8 mouse cellular contexts compared by ENCODE assay signal in genomic region chr4:130045609-130046008, GRCm38 (mm10). TPM values are rescaled to one million over a fixed set of nuclear protein-coding genes. Genes with fewer than 3 reads are reported as not detected.
A peak's percentile ranks its signal among the peaks of the same experiment; 100 is the strongest.
DNase-seq lines count a peak whose midpoint lies in the region; ATAC-seq and TF ChIP-seq lines count a peak whose summit lies in the region.

No protein-coding gene starts in this region.

- peak overlapping the region; percentile 53 for H3K27ac ChIP-seq in heart, adult 2 months
- H3K27ac ChIP-seq in midbrain, embryonic 14.5 days (replicated peaks; ENCODE audit: low read depth, low read length), result 0 out of 2 replicates have a peak overlapping the region, but pooled peaks have one; percentile 32

- H3K9me3 ChIP-seq in midbrain, embryonic 14.5 days (ENCODE audit: control insufficient read depth, low read length), result no peaks in the 10 kb centered on the region

- DNase-seq in urinary bladder, postnatal 14 days (ENCODE audit: low spot score), result peak; percentile 37
- no peak for DNase-seq in urinary bladder, postnatal 10 days (ENCODE audit: low spot score)
- peak; percentile 61 to 72 for DNase-seq in heart, adult 2 months
- peak; percentile 49 to 72 for DNase-seq in kidney, postnatal 25 days
- DNase-seq in midbrain, embryonic 14.5 days, result no peak
- no peak for DNase-seq in retina, postnatal 1 day
- DNase-seq in right cerebral cortex, postnatal 25 days, result no peak

- no peak overlapping the region for H3K4me3 ChIP-seq in heart, adult 2 months
- no peak overlapping the region for H3K4me3 ChIP-seq in midbrain, embryonic 14.5 days (replicated peaks; ENCODE audit: low read depth, low read length)

- peaks cover 5% of the 10 kb centered on the region for H3K4me1 ChIP-seq in heart, adult 2 months (ENCODE audit: control insufficient read depth, insufficient read depth, low read length)
- peaks cover 15% of the 10 kb centered on the region for H3K4me1 ChIP-seq in midbrain, embryonic 14.5 days (ENCODE audit: control insufficient read depth, insufficient read depth, low read length)

- H3K27me3 ChIP-seq in heart, adult 2 months (ENCODE audit: control insufficient read depth, insufficient read depth, low read length), result no peaks in the 10 kb centered on the region
- H3K27me3 ChIP-seq in midbrain, embryonic 14.5 days (ENCODE audit: control insufficient read depth, insufficient read depth, low read length), result no peaks in the 10 kb centered on the region

- peak overlapping the region; percentile 25; the same call in 1 of the 2 replicates for H3K9ac ChIP-seq in heart, adult 2 months (ENCODE audit: low read depth, low read length)
- H3K9ac ChIP-seq in midbrain, embryonic 14.5 days (replicated peaks; ENCODE audit: low read length), result no peak overlapping the region

- no peaks in the 10 kb centered on the region for H3K36me3 ChIP-seq in heart, adult 2 months (ENCODE audit: control insufficient read depth, insufficient read depth, low read length)
- no peaks in the 10 kb centered on the region for H3K36me3 ChIP-seq in midbrain, embryonic 14.5 days (ENCODE audit: control insufficient read depth, insufficient read depth, low read length)

- H3K4me2 ChIP-seq in midbrain, embryonic 14.5 days (ENCODE audit: low read length), result no peak overlapping the region

- ATAC-seq in midbrain, embryonic 14.5 days (ENCODE audit: low FRiP score, low TSS enrichment), result no peak
- no peak for ATAC-seq in cerebellum, adult (ENCODE audit: insufficient number of reproducible peaks, low FRiP score, low TSS enrichment)

- intact Hi-C loops in heart, adult 2 months (cut with DNase I), result no loop called here

- H3K79me2 ChIP-seq in heart, adult 2 months (replicated peaks; ENCODE audit: control insufficient read depth, insufficient read depth, low read length), result no peaks in the 10 kb centered on the region

- TF ChIP-seq CTCF in heart, adult 2 months (IDR thresholded peaks at IDR 0.05), result no peak

- TF ChIP-seq EP300 in heart, adult 2 months (IDR thresholded peaks at IDR 0.05; ENCODE audit: insufficient read depth, low read depth, low read length), result no peak

- WGBS in heart, adult 2 months, result 32% methylated on average over 14 of the region's 14 CpGs
- 25% methylated on average over 14 of the region's 14 CpGs for WGBS in midbrain, embryonic 14.5 days

- 0 out of 2 replicates have a peak, but pooled peaks have one; percentile 25 for TF ChIP-seq POLR2A in heart, adult 2 months (IDR thresholded peaks at IDR 0.05; ENCODE audit: insufficient read depth, low read depth, low read length)

RNA-seq across cellular contexts. Expression of gene Col16a1, which starts 2.0 kb away (rescaled TPM):
- total RNA-seq in heart, adult 2 months (2021), result 1 to 10 TPM; 5.0 to 5.5 TPM
- 7.2 and 8.4 TPM in 2 replicates for polyA plus RNA-seq in heart, adult 2 months (2012; rRNA removed)
- polyA plus RNA-seq in midbrain, embryonic 14.5 days (2014; fragmentation: Nextera tagmentation; extraction: Ambion mirVana), result 4.3 and 4.4 TPM in 2 replicates

RNA-seq across cellular contexts. Expression of gene Pef1, which starts 56.7 kb away (rescaled TPM):
- total RNA-seq in heart, adult 2 months (2021), result 10 to 100 TPM; 31.4 to 38.0 TPM
- 59.3 and 63.7 TPM in 2 replicates for polyA plus RNA-seq in heart, adult 2 months (2012; rRNA removed)
- polyA plus RNA-seq in midbrain, embryonic 14.5 days (2014; fragmentation: Nextera tagmentation; extraction: Ambion mirVana), result 68.8 and 71.6 TPM in 2 replicates

Comparison
In these comparisons a context has a peak if more than half of its experiments do, and no peak if none do; other contexts are left out.
1. DNase-seq: peak in urinary bladder, postnatal 14 days (single experiment), heart, adult 2 months (2 of 2) and kidney, postnatal 25 days (2 of 2); none in urinary bladder, postnatal 10 days (single experiment), midbrain, embryonic 14.5 days (single experiment), retina, postnatal 1 day (single experiment) and right cerebral cortex, postnatal 25 days (single experiment).